Mouse (Mus musculus) liver, adult (tissue): Measurements from ENCODE around the gene Fermt2.

Source experiments
- GATA4 ChIP-seq: IDR thresholded peaks from 2 replicates; pipeline ENCODE4 v1.6.1; 2014; ENCODE audit warnings: mild to moderate bottlenecking, low read length; ENCODE audit not compliant: insufficient replicate concordance

The Fermt2 gene

GRCm38 (mm10) chr14:45432003-45432402, 97.9 kb downstream of the Fermt2 start:
- no peak for TF ChIP-seq GATA4

GRCm38 (mm10) chr14:45430066-45430842, 99.7 kb downstream of the Fermt2 start:
- TF ChIP-seq GATA4, result no peak

GRCm38 (mm10) chr14:45423220-45423619, 106.7 kb downstream of the Fermt2 start:
- no peak for TF ChIP-seq GATA4

GRCm38 (mm10) chr14:45422371-45422770, 107.5 kb downstream of the Fermt2 start:
- TF ChIP-seq GATA4, result no peak

DNA sequence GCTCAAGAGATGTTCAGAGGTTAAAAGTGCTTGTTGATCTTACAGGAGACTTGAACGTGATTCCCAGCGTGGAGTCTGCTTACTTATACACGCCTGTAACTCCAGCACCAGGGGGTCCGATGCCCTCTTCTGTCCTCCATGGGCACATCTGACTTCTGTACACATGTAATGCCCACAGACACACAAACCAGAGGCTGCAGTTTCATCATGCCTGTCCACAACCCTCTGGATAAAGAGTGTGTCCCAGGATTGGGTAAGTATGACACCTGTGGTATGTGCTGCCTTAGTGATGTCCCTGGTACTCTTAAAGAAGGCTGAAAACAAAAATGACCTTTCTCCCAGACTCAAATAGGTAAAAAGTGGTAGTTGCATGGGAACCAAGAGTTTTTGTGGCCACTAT, 110.6 kb downstream of the Fermt2 start:
- no peak for TF ChIP-seq GATA4

DNA sequence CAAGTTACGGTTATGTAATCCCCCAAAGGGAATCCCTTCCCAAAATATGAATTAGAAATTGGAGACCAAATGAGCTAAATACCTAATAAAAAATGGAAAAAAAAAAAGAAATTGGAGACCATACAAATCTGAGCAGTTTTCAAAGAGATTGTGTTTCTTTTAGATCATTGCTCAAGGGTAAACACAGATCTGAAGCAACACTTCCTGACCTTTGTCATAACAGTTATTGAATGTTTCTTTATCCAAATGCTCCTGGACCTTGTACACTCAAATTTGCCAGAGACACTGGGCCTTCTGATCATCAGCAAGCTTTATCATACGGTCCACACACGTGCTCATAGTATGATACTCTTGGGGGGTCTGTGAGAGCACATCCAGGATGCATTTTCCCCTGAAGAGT, 111.4 kb downstream of the Fermt2 start:
- TF ChIP-seq GATA4, result peak; percentile 56; the same call in 1 of the 2 replicates

DNA sequence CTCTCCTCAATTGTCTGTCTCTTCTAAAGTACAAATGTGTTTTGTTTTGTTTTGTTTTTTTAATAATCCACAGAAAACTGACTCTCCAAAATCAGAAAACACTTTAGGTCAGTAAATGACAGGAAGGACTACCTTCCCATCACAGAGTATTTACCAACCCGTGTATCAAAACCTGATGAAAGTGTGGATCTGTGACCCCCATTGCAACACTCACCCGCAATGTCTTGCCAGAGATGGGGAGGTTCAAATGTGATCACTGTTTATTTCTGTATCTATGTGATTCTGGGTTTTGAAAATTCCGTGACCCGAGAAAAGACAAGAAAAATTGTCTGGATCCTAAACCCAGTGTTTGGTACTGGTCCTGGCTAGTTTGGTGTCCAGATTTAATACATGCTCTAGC, 113.7 kb downstream of the Fermt2 start:
- TF ChIP-seq GATA4, result no peak
